Mouse (Mus musculus) hematopoietic stem cell, adult 5-6 weeks (primary cell): ENCODE data around the gene Cnn3. TPM values are rescaled to one million over a fixed set of nuclear protein-coding genes. Genes with fewer than 3 reads are reported as not detected.

Source experiments
- ATAC-seq, 2 experiments: fragments of 125-278 bp in 1 of 2; replicated peaks in 1 of 2; 2 replicates each; pipeline ENCODE4 v1.8.0; 2016 to 2017; ENCODE audit warnings: inconsistent platforms in 2 of 2, mild to moderate bottlenecking in 2 of 2, moderate number of reproducible peaks in 2 of 2, low read depth in 1 of 2, moderate TSS enrichment in 1 of 2; ENCODE audit not compliant: low FRiP score in 2 of 2, poor library complexity in 2 of 2, severe bottlenecking in 2 of 2, insufficient read depth in 1 of 2, low TSS enrichment in 1 of 2
- total RNA-seq: library from RNA; stranded (forward); fragments of 172-1452, 232-1000 nt; gene quantifications from 2 replicates; pipeline ENCODE4 v1.2.3, GENCODE M21; 2017

Cnn3 gene
- total RNA-seq, 1 experiment from 2014 or later: 44.8 TPM

DNA sequence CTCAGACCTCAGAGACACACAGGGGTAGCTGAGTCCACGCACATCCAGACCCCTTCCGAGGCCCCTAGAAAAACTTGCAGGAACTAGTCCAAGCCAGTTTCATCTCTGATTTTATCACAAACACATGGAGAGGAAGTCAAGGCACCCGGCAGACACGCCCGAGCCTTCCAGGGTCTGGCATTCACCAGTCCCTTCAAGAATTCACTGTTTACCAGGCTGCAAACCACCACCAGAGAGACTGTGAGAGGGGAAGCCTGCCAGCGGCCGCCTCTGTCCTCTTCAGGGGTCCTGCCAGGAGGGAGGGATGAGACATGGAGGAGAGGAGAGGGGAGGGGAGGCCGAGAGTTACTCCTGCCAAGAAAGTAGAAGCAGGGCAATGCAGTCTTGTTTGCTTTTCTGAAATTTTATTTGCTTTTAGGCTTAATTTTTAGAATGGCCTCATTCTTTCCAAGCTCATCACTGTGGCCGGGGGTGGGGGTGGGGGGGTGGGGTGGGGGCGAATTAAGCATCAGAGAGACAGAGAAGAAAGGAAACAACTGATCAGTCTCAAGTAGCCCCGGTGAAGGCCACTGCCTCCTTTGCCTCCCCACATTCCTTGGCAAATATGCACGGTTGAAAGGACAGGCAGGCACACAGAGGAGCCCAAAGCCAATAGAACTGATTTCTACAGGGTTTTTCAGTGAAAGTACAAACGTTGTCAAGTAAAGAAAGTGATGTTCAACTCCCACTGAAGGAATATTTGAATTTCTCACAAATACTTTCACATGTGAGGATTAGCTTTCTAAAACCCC, 43.1 kb downstream of the Cnn3 start:
- peak; percentile 38 to 41; a peak in 3 of 4 replicates for ATAC-seq

DNA sequence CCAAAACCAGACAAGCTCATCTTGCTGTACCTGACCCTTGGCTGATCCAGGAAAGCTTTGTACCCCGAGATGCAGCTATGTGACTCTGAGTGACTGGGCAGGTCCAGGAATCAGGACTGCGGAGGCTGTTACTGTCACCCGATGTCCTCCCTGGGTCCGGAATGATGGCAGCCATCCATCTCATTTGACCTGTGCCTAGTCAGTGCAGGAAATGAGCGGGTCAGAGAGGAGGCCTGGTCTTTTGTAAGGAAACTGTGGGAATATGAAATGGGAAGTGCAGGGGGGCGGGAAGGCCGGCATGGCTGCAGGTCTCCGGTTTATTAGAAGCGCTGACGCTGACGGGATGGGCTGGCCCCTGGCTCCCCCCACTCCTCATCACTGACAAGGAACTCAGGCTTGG, 45.4 kb downstream of the Cnn3 start:
- no peak for ATAC-seq

DNA sequence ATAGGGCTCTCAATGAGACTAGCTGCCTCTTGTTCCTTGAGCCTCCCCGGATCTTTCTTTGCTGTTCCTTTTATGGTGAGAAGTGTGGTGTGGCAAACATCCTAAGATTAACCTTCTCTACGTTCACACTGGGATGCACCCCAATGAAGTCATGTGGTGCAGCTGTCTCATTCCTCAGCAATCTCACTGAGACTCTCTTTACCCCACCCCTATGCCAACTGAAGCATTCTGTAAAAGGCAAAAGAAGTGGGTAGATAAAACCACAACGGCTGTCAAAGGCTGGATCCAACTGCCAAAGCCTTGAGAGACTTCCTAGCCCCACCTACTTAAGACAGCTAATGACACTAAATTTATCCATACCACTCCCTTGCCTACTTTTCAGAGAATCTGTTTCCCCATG, 48.4 kb downstream of the Cnn3 start:
- ATAC-seq: peak; percentile 49 to 52

DNA sequence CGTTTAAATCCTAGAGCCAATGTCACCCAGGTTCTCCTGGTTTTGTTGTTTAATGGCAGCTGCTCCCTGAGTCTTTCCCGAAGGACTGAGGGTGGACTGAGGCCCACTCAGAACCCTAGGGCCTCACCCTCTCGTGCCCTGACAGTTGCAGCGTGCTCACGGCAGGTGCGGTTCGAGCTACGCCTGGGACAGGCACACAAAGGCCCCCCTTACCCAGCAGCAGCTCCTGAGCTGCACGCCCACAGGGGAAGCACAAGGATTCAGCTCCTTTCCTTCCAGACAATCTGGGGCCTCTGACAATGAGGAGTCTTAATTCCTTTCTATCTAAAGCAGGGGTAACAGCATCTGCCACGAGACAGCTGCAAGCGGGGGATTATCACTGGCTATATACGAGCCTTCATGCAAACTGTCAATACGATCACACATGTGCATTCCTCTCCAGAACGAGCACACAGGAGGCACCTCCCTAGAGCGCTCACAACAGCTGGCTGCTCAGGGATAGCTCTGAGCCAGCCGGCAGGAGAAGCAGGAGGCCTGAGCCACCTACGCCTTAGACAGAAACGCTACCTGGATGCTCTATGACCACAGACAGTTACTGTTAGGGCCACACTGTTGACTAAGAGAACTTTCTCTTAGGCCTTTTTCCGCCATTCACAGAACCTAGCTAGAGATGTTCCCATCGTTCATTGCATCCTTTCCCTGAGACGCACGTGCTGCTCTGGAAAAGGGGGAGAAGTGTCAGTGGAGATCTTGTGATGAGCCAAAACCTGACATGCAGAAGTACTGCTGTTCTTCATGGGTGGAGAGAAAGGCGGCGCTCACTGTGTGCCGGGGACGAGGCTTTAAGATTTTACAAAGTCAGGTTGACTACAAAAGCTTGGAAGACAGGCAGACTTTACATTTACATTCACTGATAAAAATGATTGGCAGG, 54.0 kb downstream of the Cnn3 start:
- ATAC-seq: no peak

DNA sequence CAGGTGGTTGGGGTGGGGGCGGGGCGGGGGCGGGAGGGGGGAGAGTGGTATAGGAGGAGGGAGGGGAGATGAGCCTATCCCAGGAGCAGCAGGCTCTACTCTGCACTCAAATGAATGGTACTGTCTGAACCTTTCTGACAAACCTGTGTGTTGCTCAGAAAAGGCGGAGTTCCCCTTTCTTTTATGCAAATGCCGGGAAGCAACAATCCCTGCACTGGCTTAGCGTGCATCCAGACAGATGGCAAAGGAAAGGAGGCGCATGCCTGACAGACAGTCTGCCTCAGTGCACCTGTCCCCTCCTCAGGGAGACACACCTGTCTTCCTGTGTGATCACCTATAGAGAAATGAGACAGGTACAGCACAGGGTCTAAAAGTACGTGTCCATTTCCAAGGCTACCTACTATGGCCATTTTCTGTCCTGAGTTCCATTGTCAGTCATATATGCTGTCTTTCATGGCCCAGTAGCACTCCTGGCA, 54.7 kb downstream of the Cnn3 start:
- ATAC-seq: no peak

DNA sequence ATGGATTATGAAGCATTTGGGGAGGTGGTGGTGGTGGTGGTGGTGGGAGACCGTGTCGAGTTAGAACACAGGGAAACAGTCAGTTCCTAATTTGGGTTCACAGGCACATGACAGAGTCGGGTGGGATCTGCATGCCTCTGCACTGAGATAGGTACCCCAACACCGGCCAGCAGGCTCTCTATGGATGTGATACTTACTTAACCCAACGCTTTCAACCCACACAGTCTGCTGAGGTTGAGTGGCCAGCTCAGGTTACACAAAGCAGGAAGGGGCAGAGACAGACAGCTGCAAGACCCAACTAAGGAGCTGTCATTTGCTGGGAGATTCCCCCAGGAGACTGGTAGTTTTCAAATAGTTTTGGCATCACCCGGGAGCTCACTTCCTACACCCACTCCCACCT, 55.3 kb downstream of the Cnn3 start:
- no peak for ATAC-seq

DNA sequence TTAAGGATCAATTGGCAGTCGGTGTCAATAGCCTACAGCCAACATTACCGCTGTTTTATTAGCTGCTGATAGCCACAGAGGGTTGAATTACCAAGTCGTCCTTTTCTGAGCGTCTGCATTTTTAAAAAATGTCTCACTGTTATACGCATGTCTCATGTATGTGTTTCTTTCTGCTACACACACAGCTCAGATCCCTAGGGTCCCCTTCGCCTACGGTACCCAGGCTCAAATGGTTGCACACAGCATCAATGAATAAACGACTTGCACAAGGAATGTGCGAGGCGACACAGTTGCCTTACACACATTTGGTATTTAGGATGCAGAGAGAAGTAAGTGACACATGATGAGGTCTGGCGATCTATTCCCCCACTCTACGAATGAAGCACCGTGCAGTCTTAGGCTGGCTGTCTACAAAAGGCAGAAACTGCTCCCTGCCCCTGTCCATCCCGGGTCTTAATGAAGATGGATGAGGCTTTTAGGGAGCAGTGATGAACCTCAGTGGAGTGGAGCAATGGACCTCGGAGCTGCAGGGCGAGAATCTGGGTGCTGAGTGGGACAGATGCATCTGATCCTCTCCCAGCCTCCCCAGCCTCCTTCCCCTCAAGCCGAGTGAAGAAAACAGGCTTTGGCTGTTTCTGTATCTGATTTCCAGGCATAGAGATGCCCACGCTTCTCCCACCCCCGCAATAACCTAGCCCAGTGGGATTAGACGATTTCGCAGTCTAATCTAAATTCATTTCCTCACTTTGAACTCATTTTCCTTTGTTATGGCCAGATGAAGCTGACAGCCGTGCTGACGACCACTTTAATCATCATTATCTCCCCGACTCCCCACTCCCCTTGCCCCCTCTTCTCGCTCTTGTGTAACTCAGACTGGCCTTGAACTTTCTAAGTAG, 57.2 kb downstream of the Cnn3 start:
- ATAC-seq: no peak

DNA sequence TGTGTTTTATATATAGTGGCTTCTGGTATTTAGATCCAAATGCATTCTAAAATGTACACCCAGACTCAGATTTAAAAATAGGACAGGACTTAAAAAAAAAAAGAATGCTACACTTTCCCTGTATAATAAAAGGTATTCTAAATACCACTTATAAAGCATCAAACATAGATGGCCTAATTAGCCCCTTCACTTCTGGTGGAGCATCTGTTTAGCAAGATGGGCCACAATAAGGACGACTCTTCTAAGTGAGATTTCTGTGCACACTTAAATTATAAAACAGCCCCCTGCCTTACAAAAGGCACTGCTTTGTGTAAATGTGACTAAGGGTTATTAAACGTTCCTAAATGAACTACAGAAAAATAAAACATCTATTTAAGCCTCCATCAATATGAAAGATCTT, 58.9 kb downstream of the Cnn3 start:
- no peak for ATAC-seq

DNA sequence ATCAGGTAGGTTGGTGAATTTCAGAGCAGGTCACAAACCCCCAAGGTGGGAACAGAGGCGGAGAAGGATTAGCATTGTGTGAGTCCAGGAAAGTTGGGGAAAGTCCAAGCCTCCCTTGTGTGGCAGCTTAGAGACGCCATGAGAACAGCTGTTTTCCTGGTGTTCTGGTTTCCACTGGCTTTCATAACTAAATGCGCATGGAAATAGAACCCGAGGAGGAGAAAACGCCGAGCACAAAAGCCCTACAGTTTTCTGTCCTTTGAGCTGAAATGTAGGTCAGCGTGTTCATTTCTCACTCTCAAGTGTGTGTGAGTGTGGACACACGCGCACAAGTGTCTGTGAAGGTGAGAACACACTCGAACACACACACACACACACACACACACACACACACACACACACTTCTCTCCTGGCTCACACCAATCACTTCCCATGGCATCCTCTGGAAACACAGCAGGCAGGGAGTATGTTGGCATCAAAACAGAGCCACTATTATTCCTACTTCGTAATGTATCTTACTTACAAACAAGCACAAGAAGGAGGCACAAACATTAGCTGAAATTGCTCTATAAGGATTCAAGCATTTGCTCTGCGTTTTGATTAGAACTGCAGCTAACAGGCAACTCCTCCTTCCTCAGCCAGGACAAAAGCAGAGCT, 63.3 kb downstream of the Cnn3 start:
- no peak for ATAC-seq

DNA sequence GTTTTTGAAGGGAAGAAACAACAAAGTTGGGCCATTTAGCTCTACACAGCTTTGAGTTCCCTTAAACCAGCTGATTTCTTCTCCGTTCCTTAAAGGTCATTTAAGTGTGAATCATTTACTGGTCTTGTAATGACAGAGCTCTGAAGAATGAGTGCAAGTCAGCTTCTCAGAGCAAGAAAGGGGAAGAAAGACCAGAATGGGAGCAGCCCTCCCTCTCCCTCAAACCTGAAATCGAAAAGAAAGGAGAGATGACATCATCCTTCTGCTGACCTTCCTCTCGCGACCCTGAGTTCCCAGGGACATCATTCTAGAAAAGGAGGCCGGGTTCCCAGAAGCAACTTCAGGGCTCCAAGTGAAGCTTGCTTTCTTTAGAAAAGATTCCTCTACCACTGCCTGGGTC, 64.6 kb downstream of the Cnn3 start:
- peak; percentile 65 to 70 for ATAC-seq

DNA sequence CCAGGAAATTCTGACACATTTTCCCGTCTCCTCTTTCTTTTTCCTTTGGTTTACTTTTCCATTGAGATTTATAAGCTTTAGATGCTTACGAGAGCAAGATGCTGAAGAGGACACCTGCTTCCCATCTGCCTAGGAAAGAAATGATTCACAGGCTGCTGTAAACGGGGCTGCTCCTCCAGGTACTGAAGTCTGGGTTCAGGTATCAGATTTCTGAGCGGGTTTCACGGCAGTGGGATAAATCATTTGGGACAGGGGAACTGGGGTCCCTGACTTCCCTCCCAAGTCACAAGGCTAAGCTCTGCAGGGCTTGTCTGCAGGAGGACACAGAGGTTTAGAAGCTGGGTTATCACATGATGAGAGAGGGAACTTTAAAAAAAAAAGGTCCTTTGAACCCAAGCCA, 65.7 kb downstream of the Cnn3 start:
- no peak for ATAC-seq

DNA sequence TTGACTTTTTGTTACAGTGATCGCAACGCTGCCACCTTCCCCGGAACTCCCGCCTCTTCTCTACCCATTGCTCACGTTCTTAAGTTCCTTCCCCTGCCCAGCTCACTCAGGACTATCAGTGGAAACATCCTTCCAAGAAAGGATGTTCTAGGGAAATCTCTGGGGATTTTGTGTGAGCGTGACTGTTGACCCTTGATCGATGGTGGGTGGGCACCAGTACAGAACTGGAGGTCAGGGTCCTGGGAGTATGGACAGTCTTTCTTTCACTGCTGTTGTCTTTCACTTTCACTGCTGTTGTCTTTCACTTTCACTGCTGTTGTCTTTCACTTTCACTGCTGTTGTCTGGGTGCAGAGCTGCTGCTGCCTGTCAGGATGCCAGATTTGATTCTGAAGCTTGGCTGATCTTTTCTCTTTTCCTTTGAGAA, 67.7 kb downstream of the Cnn3 start:
- peak; percentile 32 to 43; a peak in 1 of 4 replicates for ATAC-seq

DNA sequence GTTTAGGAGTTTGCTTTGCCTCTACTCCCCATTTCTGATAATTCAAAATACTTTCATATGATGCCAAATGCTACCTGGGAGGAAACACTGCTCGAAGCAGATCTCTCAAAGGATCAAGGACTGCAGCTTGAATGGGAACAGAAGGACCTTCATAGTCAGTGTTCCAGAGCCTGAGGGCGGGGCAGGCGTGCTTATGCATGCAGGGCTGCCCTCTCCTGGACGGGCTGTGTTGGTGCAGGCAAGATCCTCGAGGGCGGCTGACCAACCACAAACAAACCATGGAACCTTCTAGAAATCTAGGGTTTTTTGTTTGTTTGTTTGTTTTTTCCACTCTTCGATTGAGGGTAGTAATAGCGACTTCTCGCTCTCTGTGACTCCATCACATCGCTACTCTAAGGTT, 73.9 kb downstream of the Cnn3 start:
- peak; percentile 92 to 94 for ATAC-seq

DNA sequence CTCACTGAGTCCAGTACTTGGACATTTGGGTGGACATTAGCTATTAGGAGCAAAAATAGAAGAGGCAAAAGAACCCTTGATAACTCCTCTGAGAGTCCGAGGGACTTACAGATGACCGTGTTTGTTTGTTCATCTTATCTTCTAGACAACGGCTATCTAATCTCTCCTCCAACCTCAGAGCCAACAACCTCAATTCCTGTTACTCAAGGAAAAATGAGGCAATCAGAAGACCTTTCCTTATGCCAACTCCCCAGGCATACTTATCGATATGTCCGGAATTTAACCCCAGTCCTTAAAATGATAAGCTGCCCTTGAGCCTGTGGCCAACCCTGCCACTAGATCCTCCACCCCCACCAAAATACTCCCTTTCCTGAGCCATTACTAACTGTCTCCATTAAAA, 74.4 kb downstream of the Cnn3 start:
- no peak for ATAC-seq

DNA sequence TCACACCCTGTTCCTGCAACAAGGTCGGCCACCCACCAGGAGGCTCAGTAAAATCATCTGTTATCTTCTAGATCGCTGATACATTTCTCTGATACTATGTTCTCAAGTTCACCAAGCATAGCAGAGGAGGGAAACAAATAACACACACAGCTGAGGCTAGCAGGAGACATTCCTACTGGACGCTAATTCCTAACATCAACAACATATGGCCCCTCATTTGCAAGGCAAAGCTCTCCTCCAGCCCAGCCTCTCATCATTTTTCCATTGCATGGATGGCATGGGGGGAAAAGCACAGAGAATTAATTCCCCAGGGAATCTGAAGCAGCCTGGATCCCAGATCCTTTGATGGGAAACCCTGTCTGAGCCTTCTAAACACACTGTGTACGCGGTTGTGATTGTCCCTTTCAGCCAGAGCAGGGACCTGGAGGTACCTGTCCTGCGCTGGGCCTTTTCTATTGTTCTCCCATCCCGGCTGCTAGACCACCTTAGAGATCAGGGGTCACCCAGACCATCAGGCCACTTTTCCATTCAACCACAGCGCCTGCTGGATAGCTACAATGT, 78.7 kb downstream of the Cnn3 start:
- ATAC-seq: no peak

DNA sequence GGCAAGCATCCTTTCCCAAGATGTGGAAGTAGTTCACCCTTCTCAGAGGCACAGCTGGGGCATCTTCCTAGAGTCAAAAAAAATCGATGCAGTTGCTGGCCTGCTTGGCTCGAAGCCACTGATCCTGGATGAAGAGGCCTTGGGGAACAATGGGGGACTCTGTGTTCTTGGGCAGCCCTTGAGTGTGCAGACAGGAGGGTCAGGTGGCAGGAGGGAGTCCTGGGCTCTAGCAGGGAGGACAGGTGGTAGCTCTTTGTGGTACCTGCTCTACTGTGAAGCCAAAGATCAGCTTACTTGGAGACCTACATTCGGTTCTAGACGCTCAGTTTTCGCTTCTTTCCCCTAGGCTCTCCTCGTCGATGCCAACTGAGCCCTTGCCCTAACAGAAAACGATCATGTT, 79.9 kb downstream of the Cnn3 start:
- no peak for ATAC-seq

DNA sequence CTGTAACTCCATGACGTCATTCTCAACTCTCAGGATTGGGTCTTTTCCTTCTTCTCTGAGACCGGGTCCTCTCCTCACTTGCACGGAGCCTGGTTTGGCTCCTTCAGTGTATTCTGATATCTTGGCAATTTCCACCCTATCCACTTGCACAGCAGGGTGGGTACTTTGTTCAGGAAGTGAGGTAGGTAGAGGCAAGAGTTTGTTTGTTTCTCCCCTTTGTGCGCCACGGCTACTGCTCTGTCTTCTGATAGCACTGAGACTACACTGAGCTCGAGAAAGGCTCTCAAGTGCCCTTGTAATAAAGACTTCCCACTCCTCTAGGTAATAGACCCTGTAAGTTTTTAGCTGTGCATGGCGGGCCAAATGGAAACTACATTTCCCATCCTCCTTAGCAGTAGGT, 80.5 kb downstream of the Cnn3 start:
- no peak for ATAC-seq
